Mouse (Mus musculus) hindlimb bud, embryonic 11.5 days (tissue): ENCODE results near the gene Snd1.

Experiments
- DNase-seq: peaks from one replicate; pipeline ENCODE4 v3.0.0-alpha.2; 2012; ENCODE audit warnings: low read depth, low spot score; ENCODE audit errors: extremely low spot score

Snd1 gene

GRCm38 (mm10) chr6:28789685-28790084 lies 314.7 kb downstream of the Snd1 start:
- DNase-seq = no peak

- DNase-seq = no peak
Observed at GRCm38 (mm10) chr6:28791183-28791582, 316.2 kb downstream of the Snd1 start.

- no peak for DNase-seq
Observed at GRCm38 (mm10) chr6:28791809-28792208, 316.9 kb downstream of the Snd1 start.

GRCm38 (mm10) chr6:28795380-28795779 lies 320.4 kb downstream of the Snd1 start:
- DNase-seq = no peak

- DNase-seq = no peak
Observed at GRCm38 (mm10) chr6:28795792-28796515, 321.0 kb downstream of the Snd1 start.

- DNase-seq = no peak
Observed at GRCm38 (mm10) chr6:28799818-28800217, 324.9 kb downstream of the Snd1 start.

- DNase-seq = no peak
Observed at GRCm38 (mm10) chr6:28800976-28801375, 326.0 kb downstream of the Snd1 start.

- DNase-seq = no peak
Observed at GRCm38 (mm10) chr6:28803678-28804279, 328.8 kb downstream of the Snd1 start.

- no peak for DNase-seq
Observed at GRCm38 (mm10) chr6:28804751-28805150, 329.8 kb downstream of the Snd1 start.

- DNase-seq = no peak
Observed at GRCm38 (mm10) chr6:28813057-28813456, 338.1 kb downstream of the Snd1 start.

GRCm38 (mm10) chr6:28814895-28815294 lies 340.0 kb downstream of the Snd1 start:
- no peak for DNase-seq

- DNase-seq = no peak
Observed at GRCm38 (mm10) chr6:28817039-28817438, 342.1 kb downstream of the Snd1 start.

- DNase-seq = no peak
Observed at GRCm38 (mm10) chr6:28819509-28820358, 344.8 kb downstream of the Snd1 start.

- no peak for DNase-seq
Observed at GRCm38 (mm10) chr6:28822296-28822695, 347.4 kb downstream of the Snd1 start.

- DNase-seq = no peak
Observed at GRCm38 (mm10) chr6:28823375-28823774, 348.4 kb downstream of the Snd1 start.

GRCm38 (mm10) chr6:28823802-28824201 lies 348.9 kb downstream of the Snd1 start:
- DNase-seq = no peak

GRCm38 (mm10) chr6:28825894-28826293 lies 351.0 kb downstream of the Snd1 start:
- DNase-seq = no peak

- DNase-seq = no peak
Observed at GRCm38 (mm10) chr6:28826689-28827389, 351.9 kb downstream of the Snd1 start.

- DNase-seq = no peak
Observed at GRCm38 (mm10) chr6:28827565-28827964, 352.6 kb downstream of the Snd1 start.

- no peak for DNase-seq
Observed at GRCm38 (mm10) chr6:28828593-28828992, 353.7 kb downstream of the Snd1 start.

GRCm38 (mm10) chr6:28830306-28830705 lies 355.4 kb downstream of the Snd1 start:
- DNase-seq = no peak
